Mouse (Mus musculus): ENCODE results near the gene Nt5dc1. TPM values are rescaled to one million over a fixed set of nuclear protein-coding genes. Genes with fewer than 3 reads are reported as not detected.

The Nt5dc1 gene
- 5.9 and 6.6 TPM in 2 replicates for polyA plus RNA-seq (2012)

DNA sequence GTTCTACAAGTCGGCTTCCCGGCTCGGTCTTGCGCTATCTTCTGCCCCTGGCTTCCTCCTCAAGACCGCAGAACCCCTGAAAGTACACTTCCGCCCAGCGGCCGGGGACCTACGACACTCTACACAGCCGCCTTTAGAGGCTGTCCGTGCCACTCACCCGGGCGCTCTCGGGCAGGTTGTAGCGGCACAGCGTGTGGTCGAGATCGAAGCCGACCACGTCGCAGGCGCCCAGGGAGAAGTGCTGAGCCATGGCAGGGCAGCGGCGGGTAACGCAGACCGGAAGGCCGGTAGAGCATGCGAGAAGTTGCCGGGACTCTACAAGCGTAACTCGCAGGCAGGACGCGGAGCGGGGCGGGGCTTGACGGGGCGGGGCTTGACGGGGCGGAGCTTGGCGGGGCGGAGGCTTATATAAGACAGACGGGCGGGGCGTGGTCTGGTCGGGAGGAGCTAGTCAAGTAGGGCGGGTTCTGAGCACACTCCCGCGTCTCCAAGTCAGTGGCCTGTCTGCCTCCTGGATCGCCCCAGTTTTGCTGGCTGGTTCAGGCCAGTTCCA, at the start of gene Nt5dc1:
Gene Nt5dc1 (minus strand): TSS at position 349 of the 553 bp plus-strand sequence.

DNA sequence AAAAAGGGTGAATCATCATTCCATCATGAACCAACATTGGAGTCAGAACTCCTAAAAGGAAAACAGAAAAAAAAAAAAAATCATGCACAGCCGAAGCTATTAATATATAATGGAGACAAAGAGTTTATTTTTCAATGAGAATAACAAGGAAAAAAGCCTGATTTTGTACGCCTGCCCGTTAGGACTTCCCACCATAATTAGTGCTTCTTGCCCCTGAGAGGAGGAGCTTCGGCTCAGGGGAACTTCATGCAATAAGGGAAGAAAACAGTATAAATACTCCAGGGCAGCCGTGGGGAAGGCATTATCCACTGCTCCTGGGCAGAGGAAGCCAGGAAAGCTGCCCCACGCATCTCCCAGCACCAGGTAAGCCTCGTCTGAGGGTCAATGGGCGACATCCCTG, 28.7 kb downstream of the Nt5dc1 start, which contains the start of gene Col10a1:
Gene Col10a1 (plus strand): TSS at position 301 of the 400 bp plus-strand sequence.

DNA sequence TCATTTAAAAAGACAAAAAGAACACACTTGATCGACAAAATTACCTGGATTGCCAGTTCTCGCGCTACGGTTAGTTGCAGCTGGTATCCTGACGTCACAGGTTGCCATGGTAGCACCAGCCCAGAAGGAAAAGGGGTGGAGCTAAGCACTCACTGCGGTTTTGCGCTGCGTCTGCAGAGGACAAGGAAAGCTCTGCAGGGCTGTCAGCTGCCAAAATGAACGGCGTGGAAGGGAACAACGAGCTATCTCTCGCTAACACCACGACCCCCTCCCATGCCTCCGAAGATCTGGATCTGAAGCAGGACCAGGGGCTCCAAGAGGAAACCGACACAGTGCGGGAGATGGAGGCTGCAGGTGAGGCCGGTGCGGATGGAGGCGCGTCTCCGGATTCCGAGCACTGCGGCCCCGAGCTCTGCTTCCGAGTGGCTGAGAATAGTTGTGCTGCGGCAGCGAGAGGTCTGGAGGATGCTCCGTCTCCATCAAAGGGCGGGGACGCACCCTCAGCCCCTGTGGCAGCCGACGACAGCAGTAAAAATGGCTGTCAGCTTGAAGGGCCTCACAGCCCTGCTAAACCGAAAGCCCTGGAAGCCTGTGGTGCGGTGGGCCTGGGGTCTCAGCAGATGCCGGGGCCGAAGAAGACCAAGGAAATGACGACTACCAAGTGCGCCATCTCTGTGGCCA, 120.9 kb downstream of the Nt5dc1 start, which contains the start of gene Tspyl4:
Gene Tspyl4 (plus strand): TSS at position 144 of the 681 bp plus-strand sequence.

GRCm38 (mm10) chr10:34281962-34282388, 136.4 kb downstream of the Nt5dc1 start, which contains the start of gene Tspyl1:
Gene Tspyl1 (plus strand): TSS chr10:34282190.

Other genes starting within 250 kb of the Nt5dc1 start
- 0.12 and 0.20 TPM in 2 replicates for gene Dse, start 210.8 kb downstream of the Nt5dc1 start, polyA plus RNA-seq (2012)
- 28.3 and 43.9 TPM in 2 replicates for gene Tspyl1, start 136.4 kb downstream of the Nt5dc1 start, polyA plus RNA-seq (2012)
- gene Tspyl4, start 121.1 kb downstream of the Nt5dc1 start, polyA plus RNA-seq (2012): 0.54 and 0.62 TPM in 2 replicates
- not detected in 2 replicates for gene Col10a1, start 28.6 kb downstream of the Nt5dc1 start, polyA plus RNA-seq (2012)
- not detected in 2 replicates for gene Frk, start 64.8 kb upstream of the Nt5dc1 start, polyA plus RNA-seq (2012)

Data from megakaryocyte-erythroid progenitor cell, adult 5 weeks (primary cell).